Mouse (Mus musculus) olfactory bulb, adult 2 months (tissue): Measurements from ENCODE around the gene Trip6.

Source experiments
- CTCF ChIP-seq: fragments of 200-500 bp; IDR thresholded peaks from 2 replicates; pipeline ENCODE4 v1.5.1; 2012; ENCODE audit warnings: low read depth, mild to moderate bottlenecking, low read length, moderate library complexity; ENCODE audit not compliant: insufficient read depth
- POLR2A ChIP-seq: fragments of 200-500 bp; IDR thresholded peaks from 2 replicates; pipeline ENCODE4 v1.6.1; 2012; ENCODE audit warnings: mild to moderate bottlenecking, low read depth, low read length, moderate library complexity; ENCODE audit not compliant: insufficient read depth

DNA sequence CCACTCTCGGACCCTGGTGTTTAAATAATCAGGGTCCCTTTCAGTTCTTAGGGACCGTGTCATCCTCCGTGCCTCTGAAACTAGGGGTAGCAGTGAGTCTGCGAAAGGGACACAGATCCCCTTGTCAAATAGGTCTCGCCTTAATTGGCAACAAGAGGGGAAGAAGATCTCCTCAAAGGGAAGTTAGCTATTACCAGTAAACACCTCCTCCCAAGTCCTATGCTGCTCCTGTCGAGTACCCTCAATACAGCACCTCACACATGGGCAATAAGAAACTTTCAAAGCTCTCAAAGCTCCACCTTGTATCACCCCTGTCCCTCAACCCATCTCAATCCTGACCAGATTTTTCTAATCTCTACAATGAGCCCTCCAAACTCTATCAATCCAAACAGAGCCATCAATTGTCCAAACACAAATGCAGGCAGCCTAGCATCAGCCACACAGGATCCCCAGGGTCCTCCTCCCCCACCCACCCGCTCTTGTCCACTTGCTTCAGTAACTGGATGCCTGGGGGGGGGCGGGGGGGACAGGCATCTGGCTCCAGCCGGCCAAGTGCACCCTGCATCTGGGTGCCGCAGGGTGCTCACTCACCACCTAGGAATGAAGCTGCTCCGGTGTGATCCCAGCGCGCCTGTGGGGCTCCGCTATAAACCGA, 18.8 kb upstream of the Trip6 start:
- TF ChIP-seq CTCF (no peak), POLR2A (no peak; the same call in 1 of the 2 replicates)
